Mouse (Mus musculus): ENCODE results near the gene Nbas. TPM values are rescaled to one million over a fixed set of nuclear protein-coding genes. Genes with fewer than 3 reads are reported as not detected.

Nbas gene
- polyA plus RNA-seq, 1 experiment from 2014 or later, result 14.0 TPM

DNA sequence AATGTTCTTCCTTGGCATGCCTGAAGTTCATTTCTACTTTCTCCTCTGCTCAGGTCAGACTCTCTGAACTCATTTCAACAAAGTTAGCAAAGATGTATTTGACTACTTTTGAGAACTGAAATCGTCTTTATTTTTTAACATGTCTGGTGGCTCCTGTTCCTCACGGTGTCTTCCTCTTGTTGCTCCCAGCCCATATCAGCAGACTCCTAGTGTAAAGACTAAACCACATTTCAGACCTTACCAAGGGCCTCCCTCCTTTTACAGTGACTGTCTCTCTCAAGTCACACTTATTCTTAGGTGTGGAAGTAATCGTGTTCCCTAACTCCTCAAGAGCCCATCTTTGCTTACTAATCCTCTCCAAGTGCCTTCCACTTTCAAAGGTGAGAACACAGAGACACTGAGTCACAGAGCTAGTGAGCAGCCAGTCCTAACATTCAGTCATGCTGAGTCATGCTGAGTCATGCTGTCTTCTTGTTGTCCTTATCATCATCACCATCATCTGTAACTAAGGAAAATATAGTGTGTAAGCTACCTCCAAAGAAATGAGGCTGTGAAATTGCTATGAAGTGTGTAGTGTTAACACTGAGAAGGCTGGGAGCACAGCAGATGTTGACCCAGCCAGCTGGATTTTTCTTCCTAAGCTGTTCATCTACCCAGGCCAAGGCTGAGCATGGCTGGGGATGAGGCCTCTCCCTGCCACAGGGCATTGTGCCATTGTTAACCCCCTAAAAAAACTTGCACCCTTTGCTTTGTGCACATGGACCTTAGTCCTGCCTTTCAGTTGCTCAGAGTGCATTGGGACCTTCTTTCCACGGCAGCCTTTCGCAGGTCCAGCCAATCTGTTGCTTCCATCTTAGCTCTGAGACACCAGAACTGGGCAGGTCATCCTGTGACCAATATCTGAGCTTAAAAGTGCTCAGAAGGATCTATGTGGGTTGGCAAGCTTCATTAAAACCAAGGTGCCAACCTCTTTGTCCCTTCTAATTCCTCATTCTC lies 307.0 kb downstream of the Nbas start:
- peaks cover 12% of the 10 kb centered on the region for H3K4me1 ChIP-seq (replicated peaks)
- H3K9me3 ChIP-seq, result no peaks in the 10 kb centered on the region
- H3K27me3 ChIP-seq (ENCODE audit: insufficient read depth, poor library complexity, severe bottlenecking), result no peaks in the 10 kb centered on the region
- DNase-seq (ENCODE audit: low spot score), result no peak
- WGBS, result 89% methylated on average over 5 of the region's 5 CpGs
- H3K36me3 ChIP-seq, result no peaks in the 10 kb centered on the region
- peak overlapping the region; percentile 41; the same call in 1 of the 2 replicates for H3K27ac ChIP-seq
- H3K4me3 ChIP-seq, result no peak overlapping the region

DNA sequence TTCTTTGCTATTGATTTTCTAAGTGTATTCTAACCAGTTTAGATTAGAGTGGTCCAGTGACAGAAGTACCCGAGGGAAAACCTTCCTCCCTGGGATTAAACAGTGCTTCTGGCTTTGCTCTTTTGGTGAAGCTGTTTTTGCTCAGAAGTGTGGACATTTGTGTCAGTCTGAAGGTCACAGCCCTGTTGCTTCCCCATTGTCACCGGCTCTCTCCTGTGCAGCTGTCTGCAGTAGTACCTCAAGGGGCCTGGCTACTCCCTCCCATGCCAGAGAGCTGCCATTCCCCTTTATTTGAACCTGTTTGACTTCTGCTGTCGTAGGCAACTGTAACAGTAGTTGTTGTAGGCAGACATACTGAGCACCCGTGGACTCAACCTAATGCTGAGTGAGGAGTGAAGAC lies 307.8 kb downstream of the Nbas start:
- peak overlapping the region; percentile 62; the same call in 1 of the 2 replicates for H3K27ac ChIP-seq
- WGBS, result 73% methylated on average over 4 of the region's 4 CpGs

DNA sequence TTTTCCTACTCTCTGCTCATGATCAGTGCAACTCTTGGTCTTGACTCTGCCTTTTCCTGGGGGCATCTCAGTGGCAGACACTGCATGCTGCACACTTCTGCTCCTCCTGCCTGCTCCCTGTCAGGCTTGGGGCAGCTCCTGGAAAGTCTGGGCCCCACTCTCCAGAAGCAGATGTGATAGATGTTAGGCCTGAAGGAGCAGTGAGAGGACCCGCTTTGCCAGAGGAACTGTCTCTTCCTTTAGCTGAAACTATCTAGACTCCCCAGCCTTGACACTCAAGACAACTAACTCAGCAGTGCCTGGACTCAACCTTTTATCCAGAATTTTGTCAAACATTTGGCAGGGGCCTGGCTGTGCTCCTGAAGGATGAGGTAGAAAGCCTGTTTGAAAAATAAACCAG lies 311.9 kb downstream of the Nbas start:
- no peak for DNase-seq (ENCODE audit: low spot score)
- H3K9me3 ChIP-seq, result no peaks in the 10 kb centered on the region
- no peaks in the 10 kb centered on the region for H3K27me3 ChIP-seq (ENCODE audit: insufficient read depth, poor library complexity, severe bottlenecking)
- peaks cover 8% of the 10 kb centered on the region; the same call in 1 of the 2 replicates for H3K36me3 ChIP-seq
- peaks cover 12% of the 10 kb centered on the region for H3K4me1 ChIP-seq (replicated peaks)
- WGBS, result 83% methylated on average over 1 of the region's 1 CpGs
- no peak overlapping the region for H3K27ac ChIP-seq
- no peak overlapping the region for H3K4me3 ChIP-seq

More for the DNA sequence above, 307.8 kb downstream of the Nbas start:
- Histone ChIP-seq H3K9me3 (no peaks in the 10 kb centered on the region), H3K27me3 (ENCODE audit: insufficient read depth, poor library complexity, severe bottlenecking) (no peaks in the 10 kb centered on the region), H3K36me3 (no peaks in the 10 kb centered on the region), H3K4me3 (no peak overlapping the region), H3K4me1 (replicated peaks) (peaks cover 12% of the 10 kb centered on the region)
- no peak for DNase-seq (ENCODE audit: low spot score)

DNA sequence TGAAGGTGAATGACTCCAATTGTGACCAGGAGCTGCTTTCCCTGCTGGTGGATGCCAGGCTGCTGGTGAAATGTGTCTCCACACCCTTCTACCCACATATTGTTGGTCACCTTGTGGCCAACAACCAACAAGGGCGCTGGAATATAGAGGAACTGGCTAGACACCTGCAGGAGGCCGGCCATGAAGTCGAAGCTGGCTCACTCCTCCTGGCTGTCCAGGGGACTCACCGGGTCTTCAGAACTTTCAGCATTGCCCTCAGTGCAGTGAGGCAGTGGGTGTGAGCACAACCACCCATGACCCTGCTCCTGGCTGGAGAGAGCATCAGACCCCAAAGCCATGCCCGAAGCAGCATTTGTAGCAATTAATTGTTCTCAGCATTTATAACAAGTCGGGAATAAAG lies 314.5 kb downstream of the Nbas start:
- 94% methylated on average over 6 of the region's 6 CpGs for WGBS
- H3K27ac ChIP-seq, result no peak overlapping the region
- H3K9me3 ChIP-seq, result no peaks in the 10 kb centered on the region
- no peaks in the 10 kb centered on the region for H3K4me1 ChIP-seq (replicated peaks)
- peaks cover 8% of the 10 kb centered on the region; the same call in 1 of the 2 replicates for H3K36me3 ChIP-seq
- no peak overlapping the region for H3K4me3 ChIP-seq
- DNase-seq (ENCODE audit: low spot score), result no peak
- H3K27me3 ChIP-seq (ENCODE audit: insufficient read depth, poor library complexity, severe bottlenecking), result no peaks in the 10 kb centered on the region

DNA sequence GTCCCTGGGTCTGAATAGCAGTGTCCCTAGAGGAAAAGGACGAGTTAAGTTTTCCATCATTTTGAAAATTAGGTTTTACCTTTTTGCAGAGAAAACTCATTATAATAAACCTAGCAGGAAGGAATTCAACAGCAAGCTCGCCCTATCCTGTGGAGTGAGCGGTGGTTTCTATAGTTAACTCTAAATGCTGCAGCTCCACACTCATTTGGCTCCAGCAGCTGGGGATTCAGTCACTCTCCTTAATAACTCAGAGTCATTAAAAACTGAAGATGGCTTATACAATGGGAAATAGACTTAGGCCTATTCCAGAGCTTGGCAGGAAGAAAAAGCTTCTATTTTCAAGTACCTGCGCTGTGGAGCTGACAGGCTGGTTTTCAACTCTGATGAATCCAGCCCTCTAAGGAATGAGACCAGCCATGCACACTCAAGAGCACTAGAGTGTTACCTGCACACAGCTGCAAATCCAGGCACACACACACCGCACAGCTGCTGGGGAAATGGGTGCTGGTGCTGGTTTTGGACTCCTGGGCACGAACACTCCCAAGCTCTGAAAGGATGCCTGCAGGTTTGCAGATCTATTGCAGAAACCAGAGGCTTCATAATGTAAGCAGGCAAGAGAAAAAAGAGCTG lies 316.7 kb downstream of the Nbas start:
- 90% methylated on average over 6 of the region's 6 CpGs for WGBS
- no peak for DNase-seq (ENCODE audit: low spot score)

DNA sequence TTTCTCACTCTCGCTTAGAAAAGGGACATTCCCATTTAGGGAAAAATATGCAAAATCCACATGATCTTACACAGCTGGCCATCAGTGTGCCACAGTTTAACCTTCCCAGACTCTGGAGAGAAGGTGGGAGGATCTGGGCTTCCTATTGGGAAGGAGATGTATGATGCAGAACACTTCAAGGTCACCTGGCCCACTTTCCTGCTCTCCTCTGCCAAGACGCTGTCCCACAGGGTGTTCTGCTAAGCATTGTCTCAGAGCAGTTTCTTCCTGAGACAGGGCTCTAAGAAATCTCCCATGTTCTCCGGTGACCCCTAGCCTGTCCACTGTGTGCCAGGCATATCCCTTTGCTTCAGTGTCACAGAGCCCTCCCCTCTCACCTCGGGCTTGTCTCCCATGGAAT lies 318.7 kb downstream of the Nbas start:
- WGBS, result 85% methylated on average over 4 of the region's 4 CpGs
- no peak for DNase-seq (ENCODE audit: low spot score)
- H3K4me3 ChIP-seq, result no peak overlapping the region
- H3K36me3 ChIP-seq, result peaks cover 8% of the 10 kb centered on the region; the same call in 1 of the 2 replicates
- H3K9me3 ChIP-seq, result no peaks in the 10 kb centered on the region
- H3K27me3 ChIP-seq (ENCODE audit: insufficient read depth, poor library complexity, severe bottlenecking), result no peaks in the 10 kb centered on the region
- H3K4me1 ChIP-seq (replicated peaks), result no peaks in the 10 kb centered on the region
- H3K27ac ChIP-seq, result no peak overlapping the region

More for the DNA sequence above, 316.7 kb downstream of the Nbas start:
- H3K4me1 ChIP-seq (replicated peaks), result no peaks in the 10 kb centered on the region
- H3K36me3 ChIP-seq, result peaks cover 8% of the 10 kb centered on the region; the same call in 1 of the 2 replicates
- no peaks in the 10 kb centered on the region for H3K9me3 ChIP-seq
- no peak overlapping the region for H3K27ac ChIP-seq
- no peak overlapping the region for H3K4me3 ChIP-seq
- H3K27me3 ChIP-seq (ENCODE audit: insufficient read depth, poor library complexity, severe bottlenecking), result no peaks in the 10 kb centered on the region

DNA sequence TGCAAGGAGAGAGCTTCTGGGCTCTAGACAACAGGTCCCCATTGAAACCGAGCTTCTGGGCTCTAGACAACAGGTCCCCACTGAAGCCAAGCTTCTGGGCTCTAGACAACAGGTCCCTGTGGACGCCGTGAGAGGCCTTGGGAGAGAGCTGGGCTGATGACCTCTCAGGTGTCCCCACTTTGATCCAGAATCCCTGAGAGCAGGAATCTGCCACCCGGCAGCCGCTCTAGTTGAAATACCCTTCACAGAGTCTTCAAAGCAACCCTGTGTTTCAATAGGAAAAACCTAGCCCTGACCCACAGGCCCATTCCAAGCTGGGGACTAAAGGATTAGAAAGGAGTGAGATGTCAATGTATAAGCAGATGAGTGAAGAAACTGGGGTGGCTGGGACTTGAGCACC lies 320.1 kb downstream of the Nbas start:
- Histone ChIP-seq H3K4me1 (replicated peaks) (no peaks in the 10 kb centered on the region), H3K27ac (no peak overlapping the region), H3K9me3 (no peaks in the 10 kb centered on the region), H3K36me3 (no peaks in the 10 kb centered on the region; the same call in 1 of the 2 replicates), H3K4me3 (no peak overlapping the region), H3K27me3 (ENCODE audit: insufficient read depth, poor library complexity, severe bottlenecking) (no peaks in the 10 kb centered on the region)
- no peak for DNase-seq (ENCODE audit: low spot score)
- WGBS, result 92% methylated on average over 5 of the region's 5 CpGs

DNA sequence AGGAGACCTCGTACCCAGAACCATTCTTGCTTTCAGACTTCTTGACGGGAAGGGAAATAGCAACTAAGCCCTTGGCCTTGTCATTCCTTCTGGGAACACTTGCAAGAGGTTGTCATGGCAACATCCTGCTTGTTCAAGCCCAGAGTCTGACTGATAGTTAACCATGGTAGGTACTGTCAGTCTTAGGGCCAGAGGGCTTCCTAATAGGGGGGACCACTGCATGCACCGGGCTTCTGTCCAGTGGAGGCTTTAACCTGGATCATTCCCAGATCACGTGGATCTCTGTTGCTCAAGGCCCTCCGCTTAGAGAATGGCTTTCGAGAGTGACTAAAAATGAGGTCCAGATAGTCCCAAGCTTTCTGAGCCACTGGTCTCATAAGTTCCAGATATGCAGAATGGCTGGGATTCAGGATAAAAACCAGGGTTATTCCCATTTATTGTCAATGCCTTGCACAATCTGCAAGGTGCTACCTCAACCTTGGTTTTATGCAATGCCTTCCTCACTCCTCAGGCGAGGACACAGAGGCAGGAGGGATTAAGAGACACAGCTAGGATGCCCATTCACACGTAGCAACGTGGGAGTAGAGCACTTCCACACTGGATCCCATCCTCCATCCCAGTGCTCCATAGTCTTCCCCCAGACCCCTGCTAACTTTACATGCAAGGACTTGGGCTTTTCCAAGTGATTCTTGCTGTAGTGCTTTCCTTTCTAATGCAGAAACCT lies 326.0 kb downstream of the Nbas start:
- 80% methylated on average over 9 of the region's 9 CpGs for WGBS

DNA sequence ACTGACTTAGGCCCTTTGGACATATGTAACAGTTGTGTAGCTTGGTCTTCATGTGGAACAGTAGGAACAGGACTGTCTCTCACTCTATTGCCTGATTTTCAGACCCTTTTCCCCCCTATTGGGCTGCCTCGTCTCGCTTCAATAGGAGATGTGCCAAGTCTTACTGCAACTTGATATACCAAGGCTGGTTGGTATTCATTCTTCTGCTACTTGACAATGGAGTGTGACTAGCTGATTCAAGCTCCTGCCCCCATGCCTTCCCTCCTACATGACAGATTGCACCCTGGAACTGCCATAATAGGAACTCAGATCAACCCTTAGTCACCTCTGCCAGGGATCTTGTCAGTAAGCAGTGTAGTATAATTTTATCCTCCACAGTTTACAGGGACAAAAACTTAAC lies 328.1 kb downstream of the Nbas start:
- DNase-seq (ENCODE audit: low spot score), result no peak
- 60% methylated on average over 2 of the region's 2 CpGs for WGBS
- Histone ChIP-seq H3K4me1 (replicated peaks) (no peaks in the 10 kb centered on the region), H3K27ac (no peak overlapping the region), H3K27me3 (ENCODE audit: insufficient read depth, poor library complexity, severe bottlenecking) (no peaks in the 10 kb centered on the region), H3K9me3 (no peaks in the 10 kb centered on the region), H3K36me3 (no peaks in the 10 kb centered on the region), H3K4me3 (no peak overlapping the region)

More for the DNA sequence above, 326.0 kb downstream of the Nbas start:
- DNase-seq (ENCODE audit: low spot score), result no peak
- H3K4me3 ChIP-seq, result no peak overlapping the region
- no peaks in the 10 kb centered on the region for H3K27me3 ChIP-seq (ENCODE audit: insufficient read depth, poor library complexity, severe bottlenecking)
- H3K36me3 ChIP-seq, result no peaks in the 10 kb centered on the region
- H3K9me3 ChIP-seq, result no peaks in the 10 kb centered on the region
- H3K4me1 ChIP-seq (replicated peaks), result no peaks in the 10 kb centered on the region
- H3K27ac ChIP-seq, result no peak overlapping the region

DNA sequence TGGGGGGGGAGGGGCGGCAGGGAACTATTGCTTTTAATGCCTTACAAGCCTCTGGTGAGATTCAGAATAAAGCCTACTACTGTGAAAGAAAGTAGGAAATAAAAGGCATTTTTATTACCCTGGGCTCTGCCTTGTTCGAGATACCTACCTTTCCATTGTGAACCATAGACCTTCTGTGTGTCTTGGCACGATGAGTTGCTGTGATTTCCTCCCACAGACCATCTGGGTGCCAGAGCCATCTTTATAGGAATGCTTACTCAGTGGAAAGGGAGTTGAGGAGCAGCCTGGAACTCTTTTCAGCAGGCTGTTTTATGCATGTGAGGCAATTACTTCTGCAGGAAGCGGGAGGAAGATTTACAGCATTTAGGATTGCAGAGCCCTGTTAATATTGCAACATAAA lies 329.6 kb downstream of the Nbas start:
- WGBS, result 76% methylated on average over 4 of the region's 4 CpGs
- H3K27me3 ChIP-seq (ENCODE audit: insufficient read depth, poor library complexity, severe bottlenecking), result no peaks in the 10 kb centered on the region
- no peak for DNase-seq (ENCODE audit: low spot score)
- H3K36me3 ChIP-seq, result no peaks in the 10 kb centered on the region
- H3K4me1 ChIP-seq (replicated peaks), result no peaks in the 10 kb centered on the region
- H3K4me3 ChIP-seq, result no peak overlapping the region
- no peaks in the 10 kb centered on the region for H3K9me3 ChIP-seq
- H3K27ac ChIP-seq, result no peak overlapping the region

DNA sequence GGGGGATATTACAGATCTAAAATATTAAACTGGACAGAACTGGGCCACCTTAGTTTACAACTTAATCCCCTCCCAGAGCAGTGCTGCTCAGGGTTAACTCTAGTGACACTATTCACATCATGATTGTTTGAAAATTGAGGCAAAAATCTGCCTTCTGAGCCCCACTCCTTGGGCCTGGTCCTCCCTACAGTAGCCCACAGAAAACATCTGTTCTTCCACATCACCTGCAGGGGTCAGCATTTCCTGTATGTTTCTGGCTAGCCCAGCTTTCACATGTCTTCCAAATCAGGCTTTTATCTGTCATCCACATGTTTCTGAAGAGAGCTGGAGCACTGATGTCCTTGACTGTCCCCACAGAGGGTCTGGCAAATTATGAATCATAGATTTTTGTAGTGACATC lies 333.5 kb downstream of the Nbas start:
- H3K4me3 ChIP-seq, result no peak overlapping the region
- H3K9me3 ChIP-seq, result no peaks in the 10 kb centered on the region
- H3K27me3 ChIP-seq (ENCODE audit: insufficient read depth, poor library complexity, severe bottlenecking), result no peaks in the 10 kb centered on the region
- no peaks in the 10 kb centered on the region for H3K36me3 ChIP-seq
- no peak overlapping the region for H3K27ac ChIP-seq
- peak; percentile 21 for DNase-seq (ENCODE audit: low spot score)
- H3K4me1 ChIP-seq (replicated peaks), result no peaks in the 10 kb centered on the region

DNA sequence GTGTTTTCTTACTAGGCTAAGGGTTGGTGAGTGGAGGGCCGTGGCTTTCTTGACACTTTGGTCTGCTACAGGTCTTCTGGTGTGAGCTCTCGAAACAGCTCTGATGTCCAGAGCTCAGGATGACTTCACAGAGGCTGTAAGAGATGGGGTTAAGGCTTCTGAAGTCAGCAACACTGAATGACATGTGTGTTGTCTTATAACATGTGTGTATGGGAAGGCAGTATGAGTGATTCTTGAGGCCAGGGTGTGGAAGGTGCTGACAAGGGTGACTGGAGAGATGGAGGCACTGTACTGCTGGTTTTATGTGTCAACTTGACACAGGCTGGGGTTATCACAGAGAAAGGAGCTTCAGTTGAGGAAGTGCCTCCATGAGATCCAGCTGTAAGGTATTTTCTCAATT lies 338.1 kb downstream of the Nbas start:
- 79% methylated on average over 2 of the region's 2 CpGs for WGBS
- Histone ChIP-seq H3K4me1 (replicated peaks) (no peaks in the 10 kb centered on the region), H3K27me3 (ENCODE audit: insufficient read depth, poor library complexity, severe bottlenecking) (no peaks in the 10 kb centered on the region), H3K4me3 (no peak overlapping the region), H3K9me3 (no peaks in the 10 kb centered on the region), H3K27ac (no peak overlapping the region), H3K36me3 (no peaks in the 10 kb centered on the region)
- no peak for DNase-seq (ENCODE audit: low spot score)

Measured in hindbrain, embryonic 10.5 days (tissue).